Mouse (Mus musculus) brain, embryonic 14.5 days (tissue): ENCODE data around the gene Smu1.

ENCODE experiments used
- CTCF ChIP-seq: fragments of 200-500 bp; IDR thresholded peaks from 2 replicates; pipeline ENCODE4 v1.5.1; 2012; ENCODE audit warnings: inconsistent platforms, mild to moderate bottlenecking, moderate library complexity, borderline replicate concordance; ENCODE audit not compliant: insufficient read depth, insufficient read length; ENCODE audit errors: extremely low read depth
- POLR2A ChIP-seq: fragments of 200-500 bp; IDR thresholded peaks from 2 replicates; pipeline ENCODE4 v1.6.1; 2012; ENCODE audit warnings: mild to moderate bottlenecking, inconsistent platforms, borderline replicate concordance; ENCODE audit not compliant: poor library complexity, insufficient read depth, insufficient read length, severe bottlenecking; ENCODE audit errors: extremely low read depth

DNA sequence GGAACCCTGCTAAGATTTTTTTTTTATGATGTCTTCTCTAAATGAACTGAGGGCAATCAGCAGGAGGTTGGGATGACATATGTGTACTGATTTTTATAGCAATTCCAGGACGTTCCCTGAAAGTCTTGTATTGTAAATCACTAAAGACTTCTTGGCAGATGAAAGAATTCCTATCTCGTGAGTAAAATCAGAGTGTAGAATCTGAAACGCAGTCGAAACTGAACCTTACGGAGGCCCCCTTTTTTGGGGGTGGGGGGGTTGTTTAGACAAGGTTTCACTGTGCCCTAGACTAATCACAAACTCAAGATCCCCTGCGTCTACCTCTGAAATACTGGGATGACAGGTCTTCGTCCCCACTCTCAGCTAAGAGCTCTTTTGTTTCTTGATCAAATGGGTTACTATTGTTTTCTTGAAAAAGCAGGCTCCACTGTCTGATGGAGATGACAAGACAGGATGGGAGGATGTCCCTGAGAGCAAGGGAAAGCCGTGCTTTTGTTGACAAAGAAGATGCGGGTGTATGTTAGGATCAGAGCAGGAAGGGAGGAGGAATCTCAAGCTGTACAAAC, 53.9 kb downstream of the Smu1 start:
- TF ChIP-seq CTCF, result no peak
- TF ChIP-seq POLR2A, result no peak
